Mouse (Mus musculus) midbrain, embryonic 14.5 days (tissue): Measurements from ENCODE around the gene Gins2. TPM values are rescaled to one million over a fixed set of nuclear protein-coding genes. Genes with fewer than 3 reads are reported as not detected.

Source experiments
- ATAC-seq: fragments of 200-750 bp; cut with Nextera tagmentation; 2 replicates; pipeline ENCODE4 v1.8.0; 2017; ENCODE audit warnings: moderate number of reproducible peaks, moderate library complexity; ENCODE audit not compliant: low FRiP score, low TSS enrichment
- DNase-seq: peaks from one replicate; pipeline ENCODE4 v3.0.0-alpha.2; 2015
- H3K27ac ChIP-seq: fragments of 300-500 bp; sonication (generic); replicated peaks from 2 replicates; pipeline ENCODE4 v1.5.1; 2014; ENCODE audit warnings: mild to moderate bottlenecking, low read depth, low read length, moderate library complexity
- H3K27me3 ChIP-seq: fragments of 300-500 bp; sonication (generic); 2 replicates; pipeline ENCODE4 v1.6.1; 2014; ENCODE audit warnings: low read length, control low read depth, mixed read lengths; ENCODE audit not compliant: control insufficient read depth, insufficient read depth
- H3K36me3 ChIP-seq: fragments of 300-500 bp; sonication (generic); 2 replicates; pipeline ENCODE4 v1.6.1; 2014; ENCODE audit warnings: low read length, control low read depth; ENCODE audit not compliant: control insufficient read depth, insufficient read depth
- H3K4me1 ChIP-seq: fragments of 300-500 bp; sonication (generic); 2 replicates; pipeline ENCODE4 v1.6.1; 2014; ENCODE audit warnings: mild to moderate bottlenecking, antibody characterized with exemption, low read length, control low read depth; ENCODE audit not compliant: control insufficient read depth, insufficient read depth
- H3K4me2 ChIP-seq: fragments of 300-500 bp; sonication (generic); 2 replicates; pipeline ENCODE4 v1.6.1; 2014; ENCODE audit warnings: mild to moderate bottlenecking, low read length, moderate library complexity
- H3K4me3 ChIP-seq: fragments of 300-500 bp; sonication (generic); replicated peaks from 2 replicates; pipeline ENCODE4 v1.5.1; 2014; ENCODE audit warnings: low read depth, low read length
- H3K9ac ChIP-seq: fragments of 300-500 bp; sonication (generic); replicated peaks from 2 replicates; pipeline ENCODE4 v1.6.1; 2014; ENCODE audit warnings: mild to moderate bottlenecking, low read length, moderate library complexity
- H3K9me3 ChIP-seq: fragments of 300-500 bp; sonication (generic); 2 replicates; pipeline ENCODE4 v1.6.1; 2016; ENCODE audit warnings: low read length, control low read depth, mixed read lengths; ENCODE audit not compliant: control insufficient read depth
- WGBS: fragments of 180-500 bp; shearing (Covaris S2); extraction: QIAGEN DNeasy Blood & Tissue Kit; methylation state at CpG from one replicate; pipeline ENCODE4 v1.1.7; 2014; 5-methylcytosine and 5-hydroxymethylcytosine counted together
- polyA plus RNA-seq: library from polyadenylated mRNA; unstranded; fragments of >200 nt; fragmentation: Nextera tagmentation; extraction: Ambion mirVana; gene quantifications from 2 replicates; pipeline ENCODE4 v1.2.1, GENCODE M21; 2014

Gins2 gene
- polyA plus RNA-seq, 1 experiment from 2014 or later: 23.7 TPM

DNA sequence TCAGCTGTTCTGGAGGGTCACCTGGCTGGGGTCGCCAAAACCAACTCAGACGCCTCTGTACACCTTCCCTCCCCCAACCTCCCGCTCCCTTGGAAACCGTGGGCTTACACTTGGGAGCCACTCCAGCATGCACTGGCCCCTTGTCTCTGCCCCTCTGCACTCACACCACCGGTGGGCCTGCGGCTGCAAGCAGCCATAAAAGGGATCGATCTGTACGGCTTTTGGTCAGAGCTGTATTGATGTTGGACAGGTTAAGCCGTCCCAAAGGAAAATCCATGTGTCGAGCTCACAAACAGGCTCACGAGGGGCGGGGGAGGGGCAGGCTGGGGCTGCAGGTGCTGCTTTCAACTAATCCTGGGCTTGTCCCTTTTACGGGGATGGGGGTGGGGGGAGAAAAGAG is 46.1 kb downstream of the Gins2 start:
- Histone ChIP-seq H3K36me3 (no peaks in the 10 kb centered on the region), H3K4me2 (peak overlapping the region; percentile 21), H3K9me3 (no peaks in the 10 kb centered on the region), H3K27me3 (no peaks in the 10 kb centered on the region), H3K4me1 (peaks cover 73% of the 10 kb centered on the region), H3K4me3 (no peak overlapping the region), H3K9ac (no peak overlapping the region), H3K27ac (peak overlapping the region; percentile 41; the same call in 1 of the 2 replicates)
- DNase-seq (peak; percentile 47), ATAC-seq (no peak)
- WGBS: 11% methylated on average over 13 of the region's 13 CpGs

- DNase-seq (no peak), ATAC-seq (no peak)
- Histone ChIP-seq H3K27ac (peak overlapping the region; percentile 99), H3K4me1 (peaks cover 72% of the 10 kb centered on the region), H3K9me3 (no peaks in the 10 kb centered on the region), H3K27me3 (no peaks in the 10 kb centered on the region), H3K4me2 (peak overlapping the region; percentile 97), H3K36me3 (no peaks in the 10 kb centered on the region), H3K9ac (peak overlapping the region; percentile 29; the same call in 1 of the 2 replicates), H3K4me3 (peak overlapping the region; percentile 12; the same call in 1 of the 2 replicates)
- 17% methylated on average over 23 of the region's 23 CpGs for WGBS
Observed at GRCm38 (mm10) chr8:120539775-120540625, 49.1 kb downstream of the Gins2 start.

GRCm38 (mm10) chr8:120539381-120539774 is 49.7 kb downstream of the Gins2 start:
- 29% methylated on average over 6 of the region's 6 CpGs for WGBS
- no peaks in the 10 kb centered on the region for H3K27me3 ChIP-seq
- H3K4me2 ChIP-seq: peak overlapping the region; percentile 97
- no peaks in the 10 kb centered on the region for H3K9me3 ChIP-seq
- peak overlapping the region; percentile 56 for H3K4me3 ChIP-seq
- H3K36me3 ChIP-seq: no peaks in the 10 kb centered on the region
- DNase-seq (no peak), ATAC-seq (no peak)
- H3K27ac ChIP-seq: peak overlapping the region; percentile 99
- H3K9ac ChIP-seq: peak overlapping the region; percentile 80; the same call in 1 of the 2 replicates
- H3K4me1 ChIP-seq: peaks cover 78% of the 10 kb centered on the region

DNA sequence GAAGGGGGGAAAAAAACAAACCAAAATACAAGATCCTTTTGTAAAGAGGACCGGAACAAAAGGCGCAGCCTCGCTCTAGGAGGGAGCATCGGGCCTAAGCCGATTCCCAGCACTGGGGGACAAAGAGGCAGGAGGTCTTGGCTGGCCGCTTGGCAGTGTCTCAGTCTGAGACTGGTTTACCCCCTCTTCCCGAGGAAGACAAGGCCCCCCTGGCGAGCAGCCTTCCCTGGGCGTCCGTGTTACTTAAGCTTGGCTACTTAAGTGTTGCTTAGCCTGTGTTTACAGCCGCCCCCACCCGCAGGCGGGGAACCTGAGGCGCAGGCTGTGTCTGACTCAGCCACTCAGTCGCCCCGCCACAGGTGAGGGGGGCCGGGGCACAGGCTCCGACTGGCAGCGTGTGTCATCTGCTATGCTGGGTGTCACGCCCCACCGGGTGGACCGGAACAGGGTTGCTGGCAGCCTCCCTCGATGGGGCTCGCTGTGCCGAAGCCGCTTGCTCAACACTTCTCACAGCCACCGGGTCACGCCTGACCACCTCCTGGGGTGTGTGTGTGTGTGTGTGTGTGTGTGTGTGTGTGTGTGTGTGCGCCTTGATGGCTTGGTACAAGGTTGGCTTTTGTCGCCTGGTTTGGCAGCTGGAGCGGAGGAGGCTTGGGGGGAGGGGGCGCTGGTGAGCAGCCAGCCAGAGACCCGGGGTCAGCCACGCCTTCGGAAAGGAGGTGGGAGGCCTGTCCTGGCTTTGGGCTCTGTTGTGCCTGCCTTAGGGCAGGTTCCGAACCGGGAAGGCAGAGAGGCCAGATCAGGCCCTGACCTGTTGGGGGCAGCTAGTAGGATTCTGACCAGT is 50.5 kb downstream of the Gins2 start:
- peak; percentile 49 for ATAC-seq
- Histone ChIP-seq H3K9me3 (no peaks in the 10 kb centered on the region), H3K27me3 (no peaks in the 10 kb centered on the region), H3K27ac (peak overlapping the region; percentile 99), H3K9ac (peak overlapping the region; percentile 80), H3K36me3 (no peaks in the 10 kb centered on the region), H3K4me1 (peaks cover 83% of the 10 kb centered on the region), H3K4me2 (peak overlapping the region; percentile 97), H3K4me3 (peak overlapping the region; percentile 56)
- WGBS: under 1% methylated on average over 37 of the region's 37 CpGs
- DNase-seq: peak; percentile 83

DNA sequence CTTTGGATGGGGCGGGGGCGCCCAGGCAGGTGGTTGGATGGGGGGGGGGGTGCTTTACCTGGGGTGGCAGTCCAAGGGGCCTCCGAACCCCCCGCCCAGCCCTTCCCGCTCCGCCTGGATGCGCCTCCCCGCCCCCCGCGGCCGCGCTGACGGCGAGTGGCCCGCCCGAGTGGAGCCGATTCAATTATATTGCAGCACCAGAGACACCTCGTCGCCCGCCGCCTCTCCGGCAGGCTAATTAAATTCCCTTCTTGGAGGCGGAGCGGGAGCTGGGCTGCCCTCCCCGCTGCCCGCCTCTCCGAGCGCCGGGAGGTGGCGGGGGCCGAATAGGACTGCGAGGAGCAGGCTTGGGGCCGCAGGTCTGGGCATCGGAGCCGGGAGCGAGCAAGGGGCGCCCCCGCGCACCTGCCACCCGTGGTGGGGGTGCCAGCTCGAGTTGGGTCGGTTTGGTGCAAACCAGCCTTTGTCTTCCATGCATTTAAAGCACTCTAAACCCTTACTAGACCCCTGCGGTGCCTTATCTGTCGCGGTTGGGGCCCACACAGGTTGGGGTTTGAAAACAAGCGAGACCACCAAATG is 51.2 kb downstream of the Gins2 start:
- Histone ChIP-seq H3K27ac (peak overlapping the region; percentile 99), H3K9ac (peak overlapping the region; percentile 80), H3K4me2 (peak overlapping the region; percentile 97), H3K4me1 (peaks cover 83% of the 10 kb centered on the region), H3K9me3 (no peaks in the 10 kb centered on the region), H3K4me3 (peak overlapping the region; percentile 56), H3K36me3 (no peaks in the 10 kb centered on the region), H3K27me3 (no peaks in the 10 kb centered on the region)
- WGBS: under 1% methylated on average over 38 of the region's 46 CpGs
- peak; percentile 92 for DNase-seq
- peak; percentile 56 for ATAC-seq

DNA sequence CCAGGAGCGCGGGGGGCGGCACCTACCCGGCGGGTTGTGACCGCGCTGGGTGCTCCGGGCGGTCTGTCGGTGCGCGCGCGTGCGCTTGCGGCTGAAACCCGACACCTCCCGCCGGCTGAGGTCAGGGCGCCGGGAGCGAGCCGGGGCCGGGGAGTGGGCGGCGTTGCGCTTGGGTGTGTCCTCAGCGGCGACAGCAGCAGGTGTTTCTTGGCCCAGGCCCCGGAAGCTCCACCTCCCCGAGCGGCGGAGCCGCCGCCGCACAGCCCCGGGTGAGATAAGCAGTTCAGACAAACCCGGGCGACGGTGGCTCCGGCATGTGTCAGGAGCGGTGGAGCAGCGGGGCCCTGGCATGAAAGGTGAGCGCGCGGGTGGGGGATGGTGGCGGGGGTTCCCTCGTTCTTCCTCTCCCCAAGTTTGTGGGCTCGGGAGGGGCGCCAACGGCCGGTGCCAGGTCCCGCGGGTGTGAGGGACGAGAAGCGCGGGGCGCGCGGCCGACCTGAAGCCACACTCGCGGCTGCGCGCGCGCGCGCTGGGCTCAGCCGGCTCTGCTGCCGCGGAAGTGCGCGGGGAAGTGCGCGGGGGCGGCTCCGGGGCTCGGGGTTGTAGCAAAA is 51.8 kb downstream of the Gins2 start:
- under 1% methylated on average over 50 of the region's 79 CpGs for WGBS
- H3K36me3 ChIP-seq: no peaks in the 10 kb centered on the region
- peak overlapping the region; percentile 56 for H3K4me3 ChIP-seq
- H3K27me3 ChIP-seq: no peaks in the 10 kb centered on the region
- H3K4me2 ChIP-seq: peak overlapping the region; percentile 97
- peaks cover 83% of the 10 kb centered on the region for H3K4me1 ChIP-seq
- H3K27ac ChIP-seq: peak overlapping the region; percentile 99
- H3K9ac ChIP-seq: peak overlapping the region; percentile 80
- no peaks in the 10 kb centered on the region for H3K9me3 ChIP-seq
- DNase-seq: peak; percentile 90
- peak; percentile 7; the same call in 1 of the 2 replicates for ATAC-seq

DNA sequence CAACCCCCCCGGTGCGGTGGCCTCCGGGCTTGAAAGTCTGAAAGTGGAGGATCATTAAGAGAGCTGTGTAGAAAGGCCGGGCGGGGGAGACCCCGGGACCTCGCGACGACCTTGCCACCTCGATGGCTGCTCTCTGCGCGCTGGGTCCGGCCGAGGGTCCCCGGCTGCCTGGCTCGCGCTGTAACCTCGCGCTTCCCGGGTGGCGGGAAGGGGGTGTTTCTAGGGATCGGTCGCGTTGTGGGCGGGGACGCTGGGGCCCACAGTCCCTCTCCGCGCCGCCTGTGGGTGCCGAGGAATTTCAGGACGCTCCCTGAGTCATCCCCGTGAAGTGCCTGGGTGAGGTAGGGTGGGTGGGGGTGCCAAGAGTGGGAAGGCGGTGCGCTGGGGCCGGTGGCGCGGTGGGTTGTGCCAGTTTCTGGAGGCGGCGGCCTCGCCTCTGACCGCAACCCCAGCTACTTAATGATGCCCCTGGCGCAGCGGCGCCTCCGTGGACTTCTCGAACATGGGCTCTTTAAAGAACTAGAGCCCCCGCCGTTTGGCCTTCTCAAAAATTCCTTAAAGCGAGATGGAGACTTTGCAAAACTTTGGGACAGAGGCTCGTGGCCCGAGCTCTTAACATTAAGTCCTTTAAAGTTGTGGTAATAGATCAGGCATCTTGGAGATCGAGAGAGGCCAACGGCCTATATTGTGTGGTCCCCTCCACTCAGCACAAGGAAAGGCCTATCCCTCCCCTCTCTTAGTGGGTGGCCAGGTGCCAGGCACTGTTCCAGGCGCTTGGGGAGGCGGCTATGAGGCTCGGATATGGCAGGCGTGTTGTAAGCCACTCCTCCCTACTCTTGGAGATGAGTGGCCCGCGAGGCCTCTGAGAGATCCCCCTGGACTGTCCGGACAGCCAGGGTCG is 52.5 kb downstream of the Gins2 start:
- peak; percentile 11; the same call in 1 of the 2 replicates for ATAC-seq
- Histone ChIP-seq H3K4me2 (peak overlapping the region; percentile 97), H3K27ac (peak overlapping the region; percentile 99), H3K9me3 (no peaks in the 10 kb centered on the region), H3K9ac (peak overlapping the region; percentile 80), H3K27me3 (no peaks in the 10 kb centered on the region), H3K4me1 (peaks cover 88% of the 10 kb centered on the region), H3K36me3 (no peaks in the 10 kb centered on the region), H3K4me3 (peak overlapping the region; percentile 56)
- WGBS: under 1% methylated on average over 58 of the region's 61 CpGs
- DNase-seq: peak; percentile 62
